Mouse (Mus musculus) ES-Bruce4 (cell line): ENCODE measurements at regions not wholly inside any gene's neighbourhood (a gene's known extent, or its start where the extent isn't known, plus 50 kb on each side); places are given as distances from the start of the nearest gene placed in this dataset.

Source experiments
- H3K27ac ChIP-seq: 2 replicates; pipeline ENCODE4 v1.5.1; 2012; ENCODE audit warnings: low read length, inconsistent platforms; ENCODE audit not compliant: insufficient read depth
- H3K27me3 ChIP-seq: 2 replicates; pipeline ENCODE4 v1.6.1; 2012; ENCODE audit warnings: mild to moderate bottlenecking, low read length, inconsistent platforms; ENCODE audit not compliant: control insufficient read depth, poor library complexity, insufficient read depth, severe bottlenecking
- H3K36me3 ChIP-seq: 2 replicates; pipeline ENCODE4 v1.6.1; 2012; ENCODE audit warnings: inconsistent platforms, mild to moderate bottlenecking, low read length, moderate library complexity; ENCODE audit not compliant: control insufficient read depth, poor library complexity, insufficient read depth, severe bottlenecking
- H3K4me1 ChIP-seq: one replicate; pipeline ENCODE4 v1.8.1; 2011; ENCODE audit warnings: low read length; ENCODE audit not compliant: control insufficient read depth, insufficient read depth
- H3K4me3 ChIP-seq: 2 replicates; pipeline ENCODE4 v1.5.1; 2011; ENCODE audit warnings: low read depth, mild to moderate bottlenecking, low read length
- H3K9ac ChIP-seq: 2 replicates; pipeline ENCODE4 v1.6.1; 2012; ENCODE audit warnings: low read depth, mild to moderate bottlenecking, inconsistent platforms; ENCODE audit not compliant: poor library complexity, severe bottlenecking
- H3K9me3 ChIP-seq: replicated peaks from 2 replicates; pipeline ENCODE4 v1.6.1; 2012; ENCODE audit warnings: mild to moderate bottlenecking, low read length, inconsistent platforms; ENCODE audit not compliant: control insufficient read depth, poor library complexity, insufficient read depth, severe bottlenecking
- CTCF ChIP-seq: IDR thresholded peaks from one replicate; pipeline ENCODE4 v1.8.1; 2011; ENCODE audit warnings: low read depth, low read length
- EP300 ChIP-seq: IDR thresholded peaks from 2 replicates; pipeline ENCODE4 v1.6.1; 2011; ENCODE audit warnings: low read depth, low read length; ENCODE audit not compliant: insufficient read depth
- POLR2A ChIP-seq: IDR thresholded peaks from one replicate; pipeline ENCODE4 v1.8.1; 2011; ENCODE audit warnings: low read length; ENCODE audit not compliant: insufficient read depth

DNA sequence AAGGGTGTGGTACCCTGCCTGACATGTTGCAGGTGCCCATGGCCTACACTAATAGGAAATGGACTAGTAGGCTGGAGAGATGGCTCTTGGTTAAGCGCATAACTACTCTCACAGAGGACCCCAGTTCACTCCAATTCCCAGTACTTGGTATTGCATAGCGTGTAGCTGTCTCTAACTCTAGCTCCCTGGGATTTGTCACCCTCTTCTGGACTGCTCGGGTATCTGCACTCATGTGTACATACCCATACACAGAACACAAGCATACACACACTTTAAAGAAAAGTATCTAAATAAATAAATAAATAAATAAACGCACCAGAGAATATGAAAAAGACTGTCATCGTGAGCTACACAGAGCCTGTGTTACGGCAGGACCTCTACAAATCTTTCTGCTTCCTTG lies 143.8 kb upstream of the Mycn start:
- H3K4me3 ChIP-seq = no peak overlapping the region
- no peaks in the 10 kb centered on the region for H3K36me3 ChIP-seq
- H3K9ac ChIP-seq = no peak overlapping the region
- no peaks in the 10 kb centered on the region for H3K27me3 ChIP-seq
- no peaks in the 10 kb centered on the region for H3K9me3 ChIP-seq
- no peak overlapping the region for H3K27ac ChIP-seq
- TF ChIP-seq CTCF (no peak), POLR2A (no peak), EP300 (no peak)
- H3K4me1 ChIP-seq = no peaks in the 10 kb centered on the region

DNA sequence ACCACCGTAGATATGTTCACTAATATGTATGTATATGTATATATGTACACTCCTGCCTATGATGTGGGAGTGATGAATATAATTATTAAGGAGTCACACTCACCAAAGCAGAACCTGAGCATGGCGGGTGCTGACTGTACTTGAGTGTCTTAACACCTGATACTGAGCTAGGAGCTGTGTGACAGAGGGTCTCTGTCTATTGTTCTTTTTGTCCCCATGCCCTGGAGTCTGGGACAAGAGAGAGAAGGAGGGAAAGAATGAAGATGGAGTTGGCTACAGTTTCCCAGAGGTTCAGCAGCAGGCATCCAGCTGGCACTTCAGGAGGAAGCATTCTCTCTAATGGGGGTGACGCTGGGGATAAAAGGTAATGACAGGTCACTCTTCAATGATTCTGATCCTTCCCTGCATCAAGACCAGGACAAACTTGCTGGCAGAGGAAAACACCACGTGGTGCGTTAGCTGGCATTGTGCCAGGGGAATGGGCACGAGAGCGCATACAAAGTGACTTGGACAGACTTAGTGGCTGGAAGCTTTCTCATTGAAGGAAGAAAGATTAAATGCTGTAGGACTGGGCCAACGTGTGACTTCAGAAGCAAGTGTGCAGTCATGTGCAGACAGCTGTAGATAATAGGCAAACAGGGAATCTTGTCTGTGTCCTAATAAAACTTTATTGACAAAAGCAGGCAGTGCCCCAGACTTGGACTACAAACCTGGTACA lies 141.8 kb upstream of the Mycn start:
- Histone ChIP-seq H3K4me3 (no peak overlapping the region), H3K27ac (no peak overlapping the region), H3K27me3 (no peaks in the 10 kb centered on the region), H3K36me3 (no peaks in the 10 kb centered on the region), H3K9ac (no peak overlapping the region), H3K4me1 (no peaks in the 10 kb centered on the region), H3K9me3 (no peaks in the 10 kb centered on the region)
- no peak for TF ChIP-seq CTCF
- no peak for TF ChIP-seq EP300
- no peak for TF ChIP-seq POLR2A

DNA sequence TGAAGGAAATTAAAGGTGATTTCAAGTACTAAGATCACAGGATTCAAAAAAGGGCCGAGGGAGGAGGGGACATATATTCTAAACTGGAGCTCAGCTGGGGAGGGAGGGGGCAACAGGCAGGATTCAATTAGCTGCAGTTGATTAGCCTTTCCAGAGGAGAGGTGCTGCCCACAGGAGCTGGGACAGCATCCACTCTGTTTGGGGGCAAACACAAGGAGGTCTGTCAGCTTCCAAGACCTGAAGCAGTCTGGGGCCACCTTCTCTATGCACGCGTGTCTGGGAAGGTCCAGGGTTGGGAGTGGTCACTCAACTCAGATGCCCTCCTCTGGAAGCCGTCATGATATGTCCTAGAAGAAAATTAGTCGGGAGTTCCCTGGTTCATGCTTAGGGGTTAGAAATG lies 139.1 kb upstream of the Mycn start:
- H3K9ac ChIP-seq = no peak overlapping the region

DNA sequence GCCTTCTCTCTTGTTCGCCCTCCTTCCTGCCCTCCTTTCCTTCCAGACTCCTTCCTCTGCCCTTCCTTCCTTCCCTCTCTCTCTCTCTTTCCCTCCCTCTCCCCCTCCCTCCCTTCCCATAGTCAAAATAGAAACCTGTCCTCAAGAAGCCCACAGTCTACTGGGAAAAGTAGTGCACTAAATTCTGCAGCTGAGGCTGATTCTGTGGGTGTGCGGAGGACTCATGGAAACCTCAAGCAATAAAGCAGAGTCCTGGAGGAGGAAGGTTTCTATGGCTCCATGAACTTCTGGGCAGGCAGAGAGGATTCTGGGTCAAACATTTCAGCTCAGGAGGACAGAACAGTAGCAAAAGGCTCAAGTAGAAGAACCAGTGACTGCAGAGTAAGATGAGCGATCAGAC lies 138.1 kb upstream of the Mycn start:
- Histone ChIP-seq H3K27me3 (no peaks in the 10 kb centered on the region), H3K27ac (no peak overlapping the region), H3K4me1 (no peaks in the 10 kb centered on the region), H3K9me3 (no peaks in the 10 kb centered on the region), H3K36me3 (no peaks in the 10 kb centered on the region), H3K4me3 (no peak overlapping the region), H3K9ac (no peak overlapping the region)
- TF ChIP-seq CTCF (no peak), EP300 (no peak), POLR2A (no peak)

More for the DNA sequence above, 139.1 kb upstream of the Mycn start:
- no peak overlapping the region for H3K4me3 ChIP-seq
- no peak overlapping the region for H3K27ac ChIP-seq
- TF ChIP-seq CTCF (no peak), POLR2A (no peak), EP300 (no peak)
- no peaks in the 10 kb centered on the region for H3K27me3 ChIP-seq
- H3K36me3 ChIP-seq = no peaks in the 10 kb centered on the region
- no peaks in the 10 kb centered on the region for H3K9me3 ChIP-seq
- no peaks in the 10 kb centered on the region for H3K4me1 ChIP-seq

DNA sequence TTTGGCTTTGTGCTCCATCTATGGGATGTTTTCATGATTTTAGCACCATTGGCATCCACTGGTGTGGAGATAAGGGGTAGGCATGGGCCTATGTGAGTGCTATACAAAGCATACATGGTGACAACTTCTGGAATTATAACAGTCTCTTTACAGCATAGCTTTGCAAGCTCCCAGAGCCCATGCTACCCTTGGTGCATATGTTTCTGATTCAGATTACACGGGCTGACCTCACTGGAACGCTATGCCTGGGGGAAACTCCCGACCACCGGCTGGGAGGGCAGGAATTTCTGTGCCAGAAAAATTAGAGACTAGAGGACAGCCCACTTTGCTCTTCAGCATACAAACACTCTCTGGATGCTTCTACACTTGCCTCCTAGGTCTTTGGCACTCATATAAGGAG lies 136.0 kb upstream of the Mycn start:
- H3K27ac ChIP-seq = no peak overlapping the region

DNA sequence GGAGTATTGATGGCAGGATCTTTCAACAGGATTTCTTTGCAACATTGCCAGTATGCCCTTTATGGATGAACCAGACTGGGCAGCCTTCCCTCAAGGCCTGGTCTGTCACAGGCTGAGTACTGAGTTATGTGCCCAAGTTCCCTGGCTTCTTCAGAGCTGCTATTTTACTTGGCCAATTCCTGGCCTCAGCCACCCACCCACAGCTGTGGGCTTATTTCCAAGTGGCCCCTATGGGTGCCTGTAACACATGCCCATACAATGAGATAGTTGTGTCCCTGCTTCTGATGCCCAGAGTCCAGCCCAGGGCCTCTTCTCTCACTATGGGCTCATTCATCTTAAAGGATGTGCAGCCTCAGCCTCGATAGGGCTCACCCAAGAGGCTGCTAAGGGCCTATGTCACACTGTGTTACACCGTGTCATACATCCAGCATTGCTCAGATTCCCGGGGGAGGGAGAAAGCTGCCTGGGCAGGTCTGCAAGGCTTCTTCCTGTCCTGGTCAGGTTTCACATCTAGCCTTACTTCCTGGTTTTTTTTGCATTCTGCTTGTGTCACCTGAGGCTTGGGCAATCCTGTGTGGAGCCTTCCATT lies 135.1 kb upstream of the Mycn start:
- Histone ChIP-seq H3K36me3 (no peaks in the 10 kb centered on the region), H3K4me1 (no peaks in the 10 kb centered on the region), H3K9me3 (no peaks in the 10 kb centered on the region), H3K27me3 (no peaks in the 10 kb centered on the region), H3K27ac (no peak overlapping the region), H3K4me3 (no peak overlapping the region), H3K9ac (no peak overlapping the region)
- TF ChIP-seq POLR2A = no peak
- no peak for TF ChIP-seq EP300
- no peak for TF ChIP-seq CTCF

More for the DNA sequence above, 136.0 kb upstream of the Mycn start:
- H3K36me3 ChIP-seq = no peaks in the 10 kb centered on the region
- no peak overlapping the region for H3K9ac ChIP-seq
- H3K27me3 ChIP-seq = no peaks in the 10 kb centered on the region
- H3K4me1 ChIP-seq = no peaks in the 10 kb centered on the region
- TF ChIP-seq EP300 = no peak
- no peak for TF ChIP-seq CTCF
- no peak overlapping the region for H3K4me3 ChIP-seq
- no peaks in the 10 kb centered on the region for H3K9me3 ChIP-seq
